Mouse (Mus musculus) C2C12 (cell line): ENCODE data around the gene Syne2.

Source experiments
- CEBPB ChIP-seq: IDR thresholded peaks from one replicate; pipeline ENCODE4 v1.6.1; 2011; ENCODE audit warnings: low read depth, mild to moderate bottlenecking, control low read depth, moderate library complexity
- CTCF ChIP-seq: IDR thresholded peaks from one replicate; pipeline ENCODE4 v1.5.1; 2011; ENCODE audit not compliant: control insufficient read depth, insufficient read depth, insufficient read length
- MYOD1 ChIP-seq: IDR thresholded peaks from one replicate; pipeline ENCODE4 v1.6.1; 2011; ENCODE audit warnings: low read depth; ENCODE audit not compliant: control insufficient read depth, insufficient read length

DNA sequence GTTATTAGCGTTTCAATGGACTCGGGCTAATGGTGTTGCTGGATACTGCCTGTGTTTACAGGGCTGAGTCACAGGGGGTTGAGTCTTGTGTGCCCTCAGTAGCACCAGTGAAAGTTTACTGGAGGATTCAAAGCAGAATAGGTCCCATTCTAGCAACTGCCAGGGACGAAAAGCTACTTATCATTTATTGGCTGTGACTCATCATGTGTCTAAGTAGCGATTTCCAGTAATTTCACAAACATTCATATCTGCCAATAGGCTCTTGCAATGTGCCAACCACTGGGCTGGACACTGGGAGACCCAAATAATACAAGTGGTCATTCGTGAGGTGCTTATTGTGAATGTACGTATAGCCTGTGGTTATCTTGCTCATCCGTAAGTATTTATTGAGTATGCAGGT is 2.3 kb downstream of the Syne2 start:
- TF ChIP-seq CTCF = no peak
- TF ChIP-seq CEBPB = no peak
- TF ChIP-seq MYOD1 = no peak
